Mouse (Mus musculus): ENCODE data around the gene Zfp941. TPM values are rescaled to one million over a fixed set of nuclear protein-coding genes. Genes with fewer than 3 reads are reported as not detected.

Gene Zfp941
- total RNA-seq (2017): 2.4 and 3.4 TPM in 2 replicates

- peak; percentile 77 to 95 for ATAC-seq (replicated peaks in 1 of 2; ENCODE audit: insufficient read depth in 1 of 2, low FRiP score in 2 of 2, low TSS enrichment in 1 of 2, low read depth in 1 of 2, poor library complexity in 2 of 2, severe bottlenecking in 2 of 2)
These were observed at the start of gene Zfp941 for GRCm38 (mm10) chr7:140821653-140822329. Gene Zfp941 (minus strand): TSS chr7:140822178.

- no peak for ATAC-seq (replicated peaks in 1 of 2; ENCODE audit: insufficient read depth in 1 of 2, low FRiP score in 2 of 2, low TSS enrichment in 1 of 2, low read depth in 1 of 2, poor library complexity in 2 of 2, severe bottlenecking in 2 of 2)
These were observed 42.8 kb upstream of the Zfp941 start for GRCm38 (mm10) chr7:140864761-140865160.

- ATAC-seq (replicated peaks in 1 of 2; ENCODE audit: insufficient read depth in 1 of 2, low FRiP score in 2 of 2, low TSS enrichment in 1 of 2, low read depth in 1 of 2, poor library complexity in 2 of 2, severe bottlenecking in 2 of 2): no peak
These were observed 38.8 kb upstream of the Zfp941 start for GRCm38 (mm10) chr7:140860728-140861127.

- no peak for ATAC-seq (replicated peaks in 1 of 2; ENCODE audit: insufficient read depth in 1 of 2, low FRiP score in 2 of 2, low TSS enrichment in 1 of 2, low read depth in 1 of 2, poor library complexity in 2 of 2, severe bottlenecking in 2 of 2)
These were observed 38.0 kb upstream of the Zfp941 start for GRCm38 (mm10) chr7:140859997-140860396.

GRCm38 (mm10) chr7:140858746-140859145 lies 36.8 kb upstream of the Zfp941 start:
- no peak for ATAC-seq (replicated peaks in 1 of 2; ENCODE audit: insufficient read depth in 1 of 2, low FRiP score in 2 of 2, low TSS enrichment in 1 of 2, low read depth in 1 of 2, poor library complexity in 2 of 2, severe bottlenecking in 2 of 2)

- ATAC-seq (replicated peaks in 1 of 2; ENCODE audit: insufficient read depth in 1 of 2, low FRiP score in 2 of 2, low TSS enrichment in 1 of 2, low read depth in 1 of 2, poor library complexity in 2 of 2, severe bottlenecking in 2 of 2): peak; percentile 1 to 19; a peak in 1 of 4 replicates
These were observed 35.9 kb upstream of the Zfp941 start, which contains the start of gene Bet1l for GRCm38 (mm10) chr7:140857550-140858505. Gene Bet1l (minus strand): TSS chr7:140857577.

- ATAC-seq (replicated peaks in 1 of 2; ENCODE audit: insufficient read depth in 1 of 2, low FRiP score in 2 of 2, low TSS enrichment in 1 of 2, low read depth in 1 of 2, poor library complexity in 2 of 2, severe bottlenecking in 2 of 2): peak; percentile 72 to 75
These were observed 35.0 kb upstream of the Zfp941 start, which contains the start of gene Ric8a for GRCm38 (mm10) chr7:140856785-140857549. Gene Ric8a (plus strand): TSS chr7:140856957.

GRCm38 (mm10) chr7:140855860-140856784 lies 34.1 kb upstream of the Zfp941 start, which contains the start of gene Gm45785:
Gene Gm45785 (minus strand): TSS chr7:140856331.
- peak; percentile 57 to 61 for ATAC-seq (replicated peaks in 1 of 2; ENCODE audit: insufficient read depth in 1 of 2, low FRiP score in 2 of 2, low TSS enrichment in 1 of 2, low read depth in 1 of 2, poor library complexity in 2 of 2, severe bottlenecking in 2 of 2)

GRCm38 (mm10) chr7:140855181-140855580 lies 33.2 kb upstream of the Zfp941 start:
- no peak for ATAC-seq (replicated peaks in 1 of 2; ENCODE audit: insufficient read depth in 1 of 2, low FRiP score in 2 of 2, low TSS enrichment in 1 of 2, low read depth in 1 of 2, poor library complexity in 2 of 2, severe bottlenecking in 2 of 2)

- no peak for ATAC-seq (replicated peaks in 1 of 2; ENCODE audit: insufficient read depth in 1 of 2, low FRiP score in 2 of 2, low TSS enrichment in 1 of 2, low read depth in 1 of 2, poor library complexity in 2 of 2, severe bottlenecking in 2 of 2)
These were observed 32.5 kb upstream of the Zfp941 start for GRCm38 (mm10) chr7:140854483-140854882.

GRCm38 (mm10) chr7:140853386-140853785 lies 31.4 kb upstream of the Zfp941 start:
- ATAC-seq (replicated peaks in 1 of 2; ENCODE audit: insufficient read depth in 1 of 2, low FRiP score in 2 of 2, low TSS enrichment in 1 of 2, low read depth in 1 of 2, poor library complexity in 2 of 2, severe bottlenecking in 2 of 2): no peak

GRCm38 (mm10) chr7:140851916-140852315 lies 29.9 kb upstream of the Zfp941 start:
- ATAC-seq (replicated peaks in 1 of 2; ENCODE audit: insufficient read depth in 1 of 2, low FRiP score in 2 of 2, low TSS enrichment in 1 of 2, low read depth in 1 of 2, poor library complexity in 2 of 2, severe bottlenecking in 2 of 2): no peak

- ATAC-seq (replicated peaks in 1 of 2; ENCODE audit: insufficient read depth in 1 of 2, low FRiP score in 2 of 2, low TSS enrichment in 1 of 2, low read depth in 1 of 2, poor library complexity in 2 of 2, severe bottlenecking in 2 of 2): no peak
These were observed 26.6 kb upstream of the Zfp941 start for GRCm38 (mm10) chr7:140848591-140848990.

- ATAC-seq (replicated peaks in 1 of 2; ENCODE audit: insufficient read depth in 1 of 2, low FRiP score in 2 of 2, low TSS enrichment in 1 of 2, low read depth in 1 of 2, poor library complexity in 2 of 2, severe bottlenecking in 2 of 2): no peak
These were observed 26.0 kb upstream of the Zfp941 start, which contains the start of gene Odf3 for GRCm38 (mm10) chr7:140847755-140848580. Gene Odf3 (plus strand): TSS chr7:140847805.

GRCm38 (mm10) chr7:140846676-140847075 lies 24.7 kb upstream of the Zfp941 start:
- ATAC-seq (replicated peaks in 1 of 2; ENCODE audit: insufficient read depth in 1 of 2, low FRiP score in 2 of 2, low TSS enrichment in 1 of 2, low read depth in 1 of 2, poor library complexity in 2 of 2, severe bottlenecking in 2 of 2): no peak

GRCm38 (mm10) chr7:140845683-140846082 lies 23.7 kb upstream of the Zfp941 start:
- no peak for ATAC-seq (replicated peaks in 1 of 2; ENCODE audit: insufficient read depth in 1 of 2, low FRiP score in 2 of 2, low TSS enrichment in 1 of 2, low read depth in 1 of 2, poor library complexity in 2 of 2, severe bottlenecking in 2 of 2)

All from hematopoietic stem cell, adult 5-6 weeks (primary cell).